Mouse (Mus musculus) erythroblast, embryonic 14.5 days (primary cell): ENCODE measurements around the gene Sf3b3.

Source experiments
- GATA1 ChIP-seq: IDR thresholded peaks from 2 replicates; pipeline ENCODE4 v1.6.1; 2012; ENCODE audit warnings: low read length, inconsistent platforms, mixed read lengths
- TAL1 ChIP-seq: IDR thresholded peaks from 3 replicates; pipeline ENCODE4 v1.6.1; 2012; ENCODE audit warnings: low read length, inconsistent platforms, mixed read lengths

DNA sequence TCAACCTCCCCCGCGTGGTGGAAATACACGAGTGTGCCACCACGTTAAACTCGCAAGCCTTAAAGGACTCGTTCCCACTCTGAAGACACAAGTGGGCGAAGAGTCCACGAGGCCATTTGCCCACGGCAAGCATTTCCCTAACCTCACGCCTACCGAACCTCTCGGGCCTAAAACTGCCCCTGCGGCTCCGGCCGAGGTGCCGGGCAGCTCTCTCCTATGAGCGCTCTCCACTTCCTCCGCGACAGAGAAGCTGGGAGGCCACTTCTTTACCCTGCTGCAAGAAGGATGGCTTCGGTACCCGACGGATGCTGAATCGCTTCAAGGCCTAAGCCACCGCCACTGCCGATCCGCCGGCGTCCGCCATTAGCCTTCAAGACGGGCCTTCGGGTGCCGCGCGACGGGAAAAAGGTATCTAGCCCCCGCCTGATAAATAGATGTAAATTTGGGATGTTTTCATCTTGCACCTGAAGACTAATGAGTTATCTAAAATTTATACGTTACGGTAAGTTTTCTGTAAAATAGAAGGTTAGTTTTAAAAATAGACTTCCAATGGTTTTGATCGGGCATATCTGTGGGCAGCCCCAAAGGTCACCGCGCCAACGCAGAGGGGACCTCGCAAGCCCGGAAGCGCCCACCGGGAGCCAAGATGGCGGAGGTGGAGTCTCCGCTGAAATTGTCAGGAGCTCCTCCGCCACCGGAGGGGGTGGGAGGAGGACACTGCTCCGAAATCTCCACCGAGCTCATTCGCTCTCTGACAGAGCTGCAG is at the start of gene Sf3b3, which contains the start of gene Cog4:
- TF ChIP-seq GATA1, result no peak
- no peak for TF ChIP-seq TAL1
